Mouse (Mus musculus) intestine, embryonic 14.5 days (tissue): Measurements from ENCODE around the gene Qprt. TPM values are rescaled to one million over a fixed set of nuclear protein-coding genes. Genes with fewer than 3 reads are reported as not detected.
A peak's percentile ranks its signal among the peaks of the same experiment; 100 is the strongest.

Experiments used
- ATAC-seq: fragments of 200-750 bp; cut with Nextera tagmentation; replicated peaks from 2 replicates; pipeline ENCODE4 v1.8.0; 2017; ENCODE audit warnings: low read depth, moderate number of reproducible peaks, moderate TSS enrichment, moderate library complexity; ENCODE audit not compliant: low FRiP score, low TSS enrichment
- DNase-seq: peaks from one replicate; pipeline ENCODE4 v3.0.0-alpha.2; 2018; ENCODE audit warnings: low spot score
- H3K27ac ChIP-seq: fragments of 300-500 bp; sonication (generic); 2 replicates; pipeline ENCODE4 v1.5.1; 2014; ENCODE audit warnings: low read depth, mild to moderate bottlenecking, control low read depth
- H3K27me3 ChIP-seq: fragments of 300-500 bp; sonication (generic); replicated peaks from 2 replicates; pipeline ENCODE4 v1.6.1; 2014; ENCODE audit warnings: low read length, control low read depth; ENCODE audit not compliant: control insufficient read depth, insufficient read depth
- H3K36me3 ChIP-seq: fragments of 300-500 bp; sonication (generic); 2 replicates; pipeline ENCODE4 v1.6.1; 2014; ENCODE audit warnings: low read length, control low read depth; ENCODE audit not compliant: control insufficient read depth, insufficient read depth
- H3K4me1 ChIP-seq: fragments of 300-500 bp; sonication (generic); replicated peaks from 2 replicates; pipeline ENCODE4 v1.6.1; 2014; ENCODE audit warnings: low read length, control low read depth, mixed read lengths; ENCODE audit not compliant: control insufficient read depth, insufficient read depth
- H3K4me2 ChIP-seq: fragments of 300-500 bp; sonication (generic); 2 replicates; pipeline ENCODE4 v1.6.1; 2014; ENCODE audit warnings: low read length
- H3K4me3 ChIP-seq: fragments of 300-500 bp; sonication (generic); 2 replicates; pipeline ENCODE4 v1.5.1; 2014; ENCODE audit warnings: low read depth, low read length, control low read depth, mixed read lengths
- H3K9ac ChIP-seq: fragments of 300-500 bp; sonication (generic); 2 replicates; pipeline ENCODE4 v1.6.1; 2014; ENCODE audit warnings: mild to moderate bottlenecking, low read length
- H3K9me3 ChIP-seq: fragments of 300-500 bp; sonication (generic); 2 replicates; pipeline ENCODE4 v1.6.1; 2016; ENCODE audit warnings: low read length, control low read depth; ENCODE audit not compliant: control insufficient read depth
- WGBS: fragments of 180-500 bp; shearing (Covaris S2); extraction: QIAGEN DNeasy Blood & Tissue Kit; methylation state at CpG from one replicate; pipeline ENCODE4 v1.1.7; 2014; 5-methylcytosine and 5-hydroxymethylcytosine counted together
- polyA plus RNA-seq: library from polyadenylated mRNA; unstranded; fragments of >200 nt; fragmentation: Nextera tagmentation; extraction: Ambion mirVana; gene quantifications from 2 replicates; pipeline ENCODE4 v1.2.1, GENCODE M21; 2014

Gene Qprt
- polyA plus RNA-seq, 1 experiment from 2014 or later = 2.9 TPM

DNA sequence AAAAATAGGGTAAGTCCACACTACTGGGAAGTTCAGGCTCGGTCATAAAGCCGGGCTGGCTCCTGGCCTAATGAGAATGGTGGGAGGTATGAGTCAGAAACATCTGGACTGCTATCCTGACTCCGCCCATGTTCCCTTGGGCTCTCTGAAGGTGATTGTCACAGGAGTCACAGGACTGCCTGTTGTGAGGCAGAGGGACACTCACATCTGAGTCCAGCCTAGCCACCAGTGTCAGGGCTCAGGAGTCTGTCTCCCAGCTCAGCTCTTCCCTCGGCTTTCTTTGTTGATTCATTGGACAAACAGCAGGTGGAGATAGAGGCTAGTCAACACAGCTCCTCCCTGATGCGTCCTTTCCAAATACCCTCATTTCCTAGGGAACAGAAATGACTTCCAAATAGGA, 4.1 kb downstream of the Qprt start:
- ATAC-seq = no peak
- Histone ChIP-seq H3K36me3 (no peaks in the 10 kb centered on the region), H3K9me3 (no peaks in the 10 kb centered on the region), H3K4me1 (peaks cover 4% of the 10 kb centered on the region; the same call in 1 of the 2 replicates), H3K4me2 (no peak overlapping the region), H3K27ac (no peak overlapping the region), H3K4me3 (no peak overlapping the region), H3K9ac (no peak overlapping the region), H3K27me3 (0 out of 2 replicates have a peak, but pooled peaks cover 10% of the 10 kb centered on the region)
- WGBS = 34% methylated on average over 5 of the region's 5 CpGs
- DNase-seq = no peak

- H3K27me3 ChIP-seq = 0 out of 2 replicates have a peak, but pooled peaks cover 10% of the 10 kb centered on the region
- no peak overlapping the region for H3K27ac ChIP-seq
Observed at GRCm38 (mm10) chr7:127116331-127116935, 5.6 kb downstream of the Qprt start.

DNA sequence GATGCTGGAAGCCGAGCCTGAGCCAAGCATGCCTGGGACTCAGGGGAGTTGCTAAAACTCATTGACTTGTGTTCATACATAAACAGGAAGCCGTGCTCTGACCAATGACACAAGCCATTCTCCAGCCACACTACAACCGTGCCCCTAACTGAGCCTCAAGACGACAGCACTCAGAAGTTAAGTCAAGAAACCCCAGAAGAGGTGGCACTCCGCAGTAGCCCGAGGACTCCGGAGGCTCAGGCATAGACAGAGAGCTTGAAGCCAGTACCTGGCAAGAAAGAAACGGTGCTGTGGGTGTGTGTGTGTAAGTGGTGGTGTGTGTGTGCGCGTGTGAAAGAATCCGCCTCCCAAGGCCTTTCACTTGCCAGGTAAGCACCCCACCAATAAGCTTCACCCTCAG, 7.1 kb downstream of the Qprt start:
- Histone ChIP-seq H3K9me3 (no peaks in the 10 kb centered on the region), H3K4me2 (no peak overlapping the region), H3K4me1 (peaks cover 4% of the 10 kb centered on the region; the same call in 1 of the 2 replicates), H3K27ac (no peak overlapping the region), H3K36me3 (no peaks in the 10 kb centered on the region), H3K4me3 (no peak overlapping the region), H3K27me3 (0 out of 2 replicates have a peak, but pooled peaks cover 4% of the 10 kb centered on the region), H3K9ac (no peak overlapping the region)
- ATAC-seq = no peak
- DNase-seq = no peak
- WGBS = 70% methylated on average over 11 of the region's 11 CpGs

More at GRCm38 (mm10) chr7:127116331-127116935, 5.6 kb downstream of the Qprt start:
- DNase-seq (no peak), ATAC-seq (no peak)
- H3K36me3 ChIP-seq = no peaks in the 10 kb centered on the region
- H3K4me3 ChIP-seq = no peak overlapping the region
- WGBS = 57% methylated on average over 11 of the region's 11 CpGs
- H3K4me2 ChIP-seq = no peak overlapping the region
- no peaks in the 10 kb centered on the region for H3K9me3 ChIP-seq
- H3K4me1 ChIP-seq = peaks cover 4% of the 10 kb centered on the region; the same call in 1 of the 2 replicates
- no peak overlapping the region for H3K9ac ChIP-seq

GRCm38 (mm10) chr7:127113614-127114259, 8.3 kb downstream of the Qprt start:
- H3K27me3 ChIP-seq = no peaks in the 10 kb centered on the region
- WGBS = 44% methylated on average over 11 of the region's 12 CpGs
- no peak overlapping the region for H3K27ac ChIP-seq
- no peak overlapping the region for H3K9ac ChIP-seq
- no peak overlapping the region for H3K4me2 ChIP-seq
- no peaks in the 10 kb centered on the region for H3K9me3 ChIP-seq
- no peaks in the 10 kb centered on the region for H3K36me3 ChIP-seq
- H3K4me3 ChIP-seq = no peak overlapping the region
- ATAC-seq = 0 out of 2 replicates have a peak, but pooled peaks have one; percentile 47
- H3K4me1 ChIP-seq = peaks cover 4% of the 10 kb centered on the region; the same call in 1 of the 2 replicates
- no peak for DNase-seq

DNA sequence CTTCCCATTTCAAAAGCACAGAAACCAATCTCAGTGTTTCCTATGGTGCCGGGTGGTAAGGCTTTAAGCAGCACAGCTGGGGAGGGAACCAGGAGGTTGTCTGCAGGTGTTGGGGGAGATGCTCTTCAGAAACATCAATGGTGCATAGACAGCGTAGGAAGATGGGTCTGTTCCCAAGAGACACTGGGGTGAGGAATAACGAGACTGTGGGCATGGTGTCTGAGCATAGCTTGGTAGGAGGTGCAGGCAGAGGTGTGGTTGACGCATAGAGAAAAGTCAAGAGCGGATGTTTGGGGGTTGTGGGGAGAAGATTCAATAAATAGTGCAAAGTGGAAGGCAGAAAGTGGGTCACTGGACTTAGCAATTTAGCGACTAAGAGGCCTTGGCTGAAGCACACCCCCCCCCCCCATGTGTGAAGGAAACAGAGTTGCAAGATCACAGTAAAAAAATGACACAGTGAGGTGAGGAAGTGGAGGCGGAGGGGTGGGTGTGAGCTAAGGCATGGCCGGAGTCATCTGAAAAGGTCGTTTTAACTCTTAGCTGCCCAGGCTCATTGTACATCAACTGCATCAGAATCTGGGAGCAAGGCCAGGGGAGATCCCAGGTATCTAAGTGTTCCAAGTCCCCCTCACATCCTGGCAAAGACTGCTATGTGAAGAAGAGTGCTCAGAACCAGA, 9.0 kb downstream of the Qprt start:
- Histone ChIP-seq H3K4me2 (no peak overlapping the region), H3K36me3 (no peaks in the 10 kb centered on the region), H3K9me3 (no peaks in the 10 kb centered on the region), H3K4me1 (peaks cover 2% of the 10 kb centered on the region; the same call in 1 of the 2 replicates), H3K9ac (no peak overlapping the region), H3K27ac (no peak overlapping the region), H3K4me3 (no peak overlapping the region), H3K27me3 (no peaks in the 10 kb centered on the region)
- no peak for DNase-seq
- ATAC-seq = no peak
- WGBS = 33% methylated on average over 9 of the region's 9 CpGs

GRCm38 (mm10) chr7:127112251-127112841, 9.7 kb downstream of the Qprt start:
- no peak overlapping the region for H3K4me3 ChIP-seq
- H3K4me1 ChIP-seq = no peaks in the 10 kb centered on the region; the same call in 1 of the 2 replicates
- no peak overlapping the region for H3K27ac ChIP-seq
- ATAC-seq (no peak), DNase-seq (no peak)
- H3K9me3 ChIP-seq = no peaks in the 10 kb centered on the region
- no peak overlapping the region for H3K4me2 ChIP-seq
- no peak overlapping the region for H3K9ac ChIP-seq
- WGBS = 72% methylated on average over 12 of the region's 12 CpGs
- H3K36me3 ChIP-seq = no peaks in the 10 kb centered on the region
- no peaks in the 10 kb centered on the region for H3K27me3 ChIP-seq

DNA sequence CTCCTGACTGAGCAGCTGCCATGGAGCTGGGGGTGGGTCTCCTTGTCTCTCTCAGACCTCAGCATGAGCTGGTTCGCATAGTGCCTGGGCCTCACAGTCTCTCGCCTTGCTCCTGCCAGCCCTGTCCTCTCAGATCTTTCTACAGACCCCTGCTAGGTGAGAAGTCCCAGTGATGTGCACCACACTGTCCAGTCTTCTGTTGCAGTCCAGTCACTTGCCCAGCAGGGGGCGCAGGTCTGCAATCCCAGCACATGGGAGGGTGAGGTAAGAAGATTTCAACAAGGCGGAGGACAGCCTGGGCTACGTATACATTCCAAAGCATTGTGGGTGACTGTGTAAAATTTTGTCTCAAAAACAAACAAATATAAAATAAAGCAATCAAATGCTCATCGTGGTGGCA, 10.6 kb downstream of the Qprt start:
- Histone ChIP-seq H3K4me3 (no peak overlapping the region), H3K27me3 (no peaks in the 10 kb centered on the region), H3K9me3 (no peaks in the 10 kb centered on the region), H3K4me2 (no peak overlapping the region), H3K4me1 (no peaks in the 10 kb centered on the region; the same call in 1 of the 2 replicates), H3K27ac (no peak overlapping the region), H3K36me3 (no peaks in the 10 kb centered on the region), H3K9ac (no peak overlapping the region)
- no peak for ATAC-seq
- 46% methylated on average over 6 of the region's 6 CpGs for WGBS
- peak; percentile 65 for DNase-seq

GRCm38 (mm10) chr7:127110239-127111007, 11.6 kb downstream of the Qprt start:
- ATAC-seq (peak; percentile 48; the same call in 1 of the 2 replicates), DNase-seq (peak; percentile 84)
- WGBS = 40% methylated on average over 18 of the region's 18 CpGs

More at GRCm38 (mm10) chr7:127110239-127111007, 11.6 kb downstream of the Qprt start:
- Histone ChIP-seq H3K27me3 (no peaks in the 10 kb centered on the region), H3K9ac (no peak overlapping the region), H3K4me3 (no peak overlapping the region), H3K9me3 (no peaks in the 10 kb centered on the region), H3K4me2 (no peak overlapping the region), H3K4me1 (no peaks in the 10 kb centered on the region; the same call in 1 of the 2 replicates), H3K36me3 (no peaks in the 10 kb centered on the region), H3K27ac (no peak overlapping the region)
